Mouse (Mus musculus): ENCODE results near the gene Spg11.
"Not testable (repeated sequence)": the region's sequence is repeated elsewhere in the genome, so short reads cannot be mapped to it uniquely, and the experiment has no call there.

The Spg11 gene

DNA sequence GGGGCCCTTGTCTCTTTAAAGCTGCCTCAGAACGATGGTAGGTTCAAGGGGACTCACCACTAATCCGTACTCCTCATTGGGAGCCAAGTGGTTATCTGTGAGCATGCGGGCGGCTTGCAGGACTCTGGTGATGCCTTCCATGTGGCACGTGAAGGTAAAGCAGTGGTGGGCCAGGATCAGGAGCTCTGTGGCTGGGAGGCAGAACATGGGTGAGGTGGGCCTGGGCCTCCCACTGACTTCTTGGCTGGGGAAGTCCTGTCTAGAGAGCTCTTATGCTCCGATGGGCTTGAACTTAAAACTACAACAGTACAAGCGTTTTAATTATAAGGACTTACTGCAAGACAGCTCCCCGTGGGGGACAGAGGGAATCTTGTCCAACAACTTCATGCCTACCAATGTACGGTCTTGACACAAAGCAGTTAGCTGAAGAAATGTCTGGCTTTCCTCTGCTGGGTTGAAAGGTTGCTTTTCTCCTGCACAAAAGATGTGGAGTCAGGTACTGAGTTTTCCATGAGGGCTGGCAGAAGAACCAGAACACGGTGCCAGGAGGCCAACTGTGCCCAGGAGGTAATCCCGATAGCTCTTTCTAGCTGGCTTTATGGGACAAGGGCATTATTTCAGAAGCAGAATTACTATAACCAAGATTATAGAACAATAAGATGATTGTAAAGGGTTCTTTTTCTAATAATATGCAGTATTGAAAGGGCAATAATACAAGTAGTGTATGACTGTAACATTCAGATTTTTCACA, 58.6 kb downstream of the Spg11 start:
- peak; percentile 41 for DNase-seq

DNA sequence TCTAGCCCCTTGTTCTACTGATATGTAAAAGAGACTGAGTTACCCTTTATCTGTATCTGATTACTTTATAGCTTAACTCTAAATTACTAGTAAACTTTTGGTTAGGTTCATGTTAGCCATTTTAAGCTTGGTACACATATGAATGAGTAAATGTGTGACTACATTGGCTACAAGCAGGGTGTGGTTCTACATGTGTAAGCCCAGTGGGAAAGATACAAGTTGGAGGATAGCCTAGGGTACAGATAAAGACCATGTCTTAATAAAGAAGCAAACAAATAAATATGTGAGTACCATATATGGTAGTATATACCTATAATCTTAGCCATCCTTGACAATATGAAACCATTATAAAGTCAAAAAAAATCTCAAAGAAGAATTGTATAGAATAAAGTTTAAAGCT, 74.3 kb downstream of the Spg11 start:
- no peak for DNase-seq

DNA sequence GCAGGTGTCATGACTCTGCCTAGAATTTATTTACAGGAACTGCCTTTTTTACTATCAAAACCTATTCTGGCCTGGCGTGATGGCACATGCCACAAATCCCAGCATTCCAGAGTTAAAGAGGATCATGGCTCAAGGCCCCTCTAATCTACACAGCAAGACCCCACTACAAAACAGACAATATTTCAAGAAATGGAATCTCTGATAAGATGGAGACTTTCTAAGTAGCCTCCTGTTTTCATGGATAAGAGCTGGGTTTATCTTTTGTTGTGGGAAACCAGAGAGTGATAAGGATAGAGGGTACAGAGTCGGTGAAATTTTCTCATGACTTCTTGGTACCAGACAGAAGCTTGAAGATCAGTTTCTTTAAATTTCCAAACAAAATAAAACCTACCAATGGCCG, 82.1 kb downstream of the Spg11 start:
- DNase-seq, result no peak

DNA sequence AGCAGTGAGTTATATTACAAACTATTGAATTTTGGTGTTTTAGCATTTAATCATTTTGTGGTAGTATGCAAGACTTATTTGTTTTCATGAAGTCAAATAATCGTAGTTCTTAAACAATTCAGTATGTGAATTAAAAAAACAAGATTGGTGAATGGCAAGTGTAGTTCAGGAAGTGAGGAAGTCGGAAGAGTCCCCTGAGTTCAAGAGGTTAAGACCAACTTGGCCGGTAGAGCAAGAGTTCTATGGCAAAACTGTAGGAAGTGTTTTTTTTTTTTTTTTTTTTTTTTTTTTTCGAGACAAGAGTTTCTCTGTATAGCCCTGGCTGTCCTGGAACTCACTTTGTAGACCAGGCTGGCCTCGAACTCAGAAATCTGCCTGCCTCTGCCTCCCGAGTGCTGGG, 86.2 kb downstream of the Spg11 start:
- DNase-seq, result no peak

DNA sequence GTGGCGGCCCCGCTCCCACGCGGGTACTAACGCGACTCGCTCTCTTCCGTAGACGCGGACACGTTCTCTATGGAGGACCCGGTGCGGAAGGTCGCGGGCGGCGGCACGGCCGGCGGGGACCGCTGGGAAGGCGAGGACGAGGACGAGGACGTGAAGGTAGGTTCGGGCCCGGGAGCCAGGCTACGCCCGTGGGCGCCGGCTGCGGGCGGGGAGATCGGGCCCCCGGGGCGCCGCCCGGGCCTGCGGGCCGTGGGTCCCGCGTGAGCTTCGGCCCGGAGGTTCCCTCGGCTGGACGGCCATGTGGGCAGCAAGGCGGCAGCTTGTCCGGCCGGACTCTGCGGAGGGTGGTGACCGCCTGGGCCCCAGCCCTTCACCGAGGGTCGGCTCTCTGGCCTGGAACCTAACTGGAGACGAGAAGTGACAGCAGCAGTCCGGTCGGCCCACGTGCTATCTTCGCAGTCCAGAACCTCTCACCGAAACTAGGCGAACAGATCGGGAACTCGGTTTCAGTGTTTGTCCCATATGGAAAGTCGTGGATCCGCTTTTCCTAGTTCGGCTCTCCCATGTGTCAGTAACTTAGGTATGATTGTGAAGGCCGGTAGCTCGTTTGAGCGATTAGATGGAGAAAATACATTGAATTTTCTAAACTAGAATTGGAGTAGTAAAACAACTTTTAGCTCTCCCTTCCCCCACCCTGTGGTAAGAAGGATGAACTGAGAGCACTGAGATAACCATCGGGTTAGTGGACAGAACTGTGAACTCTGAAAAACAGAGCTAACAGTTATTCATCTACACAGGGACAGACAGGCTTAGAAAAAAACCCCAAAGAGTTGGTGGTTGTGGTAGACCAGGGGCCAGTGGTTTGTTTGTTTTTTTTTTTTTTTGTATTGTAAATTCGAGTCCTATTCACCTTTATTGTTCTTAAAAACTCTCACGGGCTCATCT, 89.2 kb downstream of the Spg11 start:
- DNase-seq, result no peak

DNA sequence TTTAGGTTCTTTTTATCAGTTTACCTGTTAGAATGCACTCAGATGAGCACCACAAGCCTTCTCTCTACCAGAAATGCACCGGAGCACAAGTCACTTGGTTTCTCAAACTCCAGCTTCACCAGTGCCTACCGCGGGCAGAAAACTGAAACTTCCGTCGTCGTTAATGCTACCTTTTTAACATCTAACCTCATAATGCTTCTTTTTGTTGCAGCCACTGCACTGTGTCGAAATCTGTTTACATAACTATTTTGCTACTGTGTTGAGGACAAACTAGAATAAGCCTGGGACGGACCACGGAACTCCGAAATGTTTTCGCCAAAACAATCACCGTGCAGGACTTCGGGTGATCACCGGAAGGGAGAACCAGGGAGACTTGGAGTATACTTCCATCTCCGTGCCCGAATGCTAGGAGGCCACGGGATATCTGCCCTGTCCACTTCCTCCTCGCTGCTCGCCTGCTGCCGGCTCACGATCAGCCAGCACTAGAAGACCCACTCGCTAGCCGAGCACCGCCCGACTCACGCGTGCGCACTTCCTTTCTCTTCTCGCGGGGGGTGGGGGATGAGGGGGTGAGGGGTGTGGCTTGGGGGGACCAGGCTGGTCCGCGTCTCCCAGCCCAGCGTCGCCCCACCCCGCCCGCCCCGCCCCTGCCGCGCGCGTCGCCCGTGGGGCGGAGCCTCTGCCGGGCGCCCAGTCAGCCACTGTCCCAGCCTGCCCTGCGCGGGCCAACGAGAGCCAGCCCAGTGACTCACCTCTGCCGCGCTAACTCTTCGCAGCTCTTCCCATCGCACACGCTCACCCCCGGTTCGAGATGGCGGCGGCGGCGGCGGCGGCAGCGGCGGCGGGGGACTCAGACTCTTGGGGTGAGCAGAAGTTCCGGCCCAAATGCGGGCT, 90.1 kb downstream of the Spg11 start, which contains the start of gene Eif3j1:
Eif3j1 (plus strand) TSS at position 685 of the 894 bp plus-strand sequence.
- DNase-seq, result peak; percentile 87

DNA sequence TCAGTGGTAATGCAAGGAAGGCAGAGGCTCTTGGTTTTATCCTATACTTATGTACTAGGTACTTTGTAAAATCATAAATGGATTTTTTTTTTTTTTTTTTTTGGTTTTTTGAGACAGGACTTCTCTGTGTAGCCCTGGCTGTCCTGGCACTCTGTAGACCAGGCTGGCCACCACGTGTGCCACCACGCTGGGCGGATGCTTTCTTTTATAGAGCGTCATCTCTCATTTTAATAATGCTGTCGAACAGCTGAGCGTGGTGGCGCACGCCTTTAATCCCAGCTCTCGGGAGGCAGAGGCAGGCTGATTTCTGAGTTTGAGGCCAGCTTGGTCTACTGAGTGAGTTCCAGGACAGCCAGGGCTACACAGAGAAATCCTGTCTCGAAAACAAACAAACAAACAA, 91.1 kb downstream of the Spg11 start:
- DNase-seq, result not testable (repeated sequence)

DNA sequence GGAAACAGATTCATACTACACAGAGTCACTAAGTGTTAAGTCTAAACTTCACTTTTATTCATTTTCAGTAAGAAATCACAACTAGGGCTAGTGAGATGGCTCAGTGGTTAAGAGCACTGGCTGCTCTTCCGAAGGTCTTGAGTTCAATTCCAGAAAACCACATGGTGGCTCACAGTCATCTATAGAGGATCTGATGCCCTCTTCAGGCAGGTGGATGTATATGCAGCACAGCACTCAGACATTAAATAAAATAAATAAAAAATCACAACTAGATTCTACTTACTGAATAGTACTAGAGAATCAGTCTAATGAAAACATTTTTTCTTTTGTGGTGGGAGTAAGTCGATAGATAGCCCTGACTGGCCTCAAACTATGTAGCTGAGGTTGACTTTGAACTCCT, 95.9 kb downstream of the Spg11 start:
- no peak for DNase-seq

DNA sequence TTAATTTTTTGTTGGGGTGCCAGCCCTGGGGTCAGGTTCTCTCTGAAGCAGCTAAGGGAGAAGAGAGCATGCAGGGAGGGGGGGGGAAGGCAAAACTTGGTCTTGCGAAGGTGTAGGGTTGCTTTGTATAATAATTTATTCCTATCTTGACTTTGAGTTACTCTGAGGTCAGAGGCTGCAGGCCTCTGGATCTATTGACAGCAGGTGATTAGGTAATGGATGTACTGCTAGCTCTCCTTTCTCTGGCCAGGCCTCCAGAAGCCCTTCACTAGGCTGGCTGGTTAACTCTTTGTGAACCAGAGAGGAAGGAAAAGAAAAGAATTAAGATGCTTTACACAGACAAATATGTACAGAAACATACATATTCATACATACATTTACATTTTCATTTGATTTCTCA, 99.5 kb downstream of the Spg11 start:
- DNase-seq, result no peak

DNA sequence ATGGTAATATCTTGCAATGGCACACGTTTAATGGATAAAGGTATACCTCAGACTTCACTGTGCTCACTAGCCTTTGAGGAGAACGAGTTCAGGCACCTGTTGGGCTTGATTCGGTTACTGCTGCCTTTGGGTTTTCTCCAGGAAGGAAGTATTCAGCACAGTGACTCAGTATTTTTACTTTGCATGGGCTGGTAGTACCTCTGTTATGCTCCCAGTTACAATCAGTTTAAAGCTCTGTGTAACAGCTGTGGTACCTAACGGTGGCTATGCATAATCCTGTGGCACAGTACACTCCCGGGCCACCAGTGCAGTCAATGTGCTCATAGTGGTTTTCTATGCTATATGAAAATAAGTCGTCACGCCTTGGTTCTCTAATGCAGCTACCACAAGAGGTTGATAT, 106.7 kb downstream of the Spg11 start:
- DNase-seq, result no peak

DNA sequence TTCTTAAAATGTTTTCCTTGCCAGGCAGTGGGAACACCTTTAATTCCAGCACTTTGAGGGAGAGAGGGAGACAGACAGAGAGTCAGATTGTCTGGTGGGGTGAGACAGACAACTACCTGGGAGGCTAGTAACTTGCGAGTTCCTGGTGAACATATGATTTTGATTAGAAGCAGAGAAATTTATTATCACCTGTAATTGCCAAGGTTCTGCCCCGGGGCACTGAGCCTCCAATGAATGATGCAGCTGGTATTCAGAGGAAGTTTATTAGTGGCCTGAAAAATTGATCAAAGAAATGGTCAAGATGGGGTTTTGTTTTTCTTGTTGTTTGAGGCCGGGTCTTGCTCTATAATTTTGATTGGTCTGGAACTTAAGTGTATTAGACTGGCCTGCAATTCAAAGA, 109.4 kb downstream of the Spg11 start:
- no peak for DNase-seq

Measured in cerebellum, adult 11 months (tissue).